ENCODE assay signal across 17 mouse cellular contexts in genomic region chr7:107573856-107574255, GRCm38 (mm10). TPM values are rescaled to one million over a fixed set of nuclear protein-coding genes. Genes with fewer than 3 reads are reported as not detected.
DNase-seq lines count a peak whose midpoint lies in the region; ATAC-seq and TF ChIP-seq lines count a peak whose summit lies in the region.
"Had no signal": no experiment of that assay in that cellular context is flagged by ENCODE, and none has a peak within 500 bp of the region (broad histone marks: within the 10 kb centered on the region; RNA-seq: fewer than 3 reads in every experiment).

No protein-coding gene starts in this region.

- TF ChIP-seq EP300 in heart, postnatal 0 days (IDR thresholded peaks at IDR 0.05; ENCODE audit: low read depth), result no peak
- no peak for TF ChIP-seq EP300 in lung, postnatal 0 days (IDR thresholded peaks at IDR 0.05)
- TF ChIP-seq EP300 in ES-Bruce4 (IDR thresholded peaks at IDR 0.05; ENCODE audit: insufficient read depth, low read depth, low read length), result no peak

- H3K4me2 ChIP-seq in heart, postnatal 0 days (ENCODE audit: low read depth, low read length), result no peak overlapping the region
- no peak overlapping the region for H3K4me2 ChIP-seq in heart, embryonic 11.5 days
- no peak overlapping the region for H3K4me2 ChIP-seq in lung, postnatal 0 days (replicated peaks; ENCODE audit: low read depth, low read length)
- H3K4me2 ChIP-seq in forebrain, embryonic 11.5 days (ENCODE audit: low read depth, low read length, severe bottlenecking), result no peak overlapping the region

- peak; percentile 3; the same call in 1 of the 2 replicates for TF ChIP-seq CTCF in heart, postnatal 0 days (IDR thresholded peaks at IDR 0.05; ENCODE audit: low read depth)
- peak; percentile 45 for TF ChIP-seq CTCF in lung, postnatal 0 days (IDR thresholded peaks at IDR 0.05)
- TF ChIP-seq CTCF in ES-Bruce4 (IDR thresholded peaks at IDR 0.05; ENCODE audit: low read depth, low read length), result peak; percentile 64

- no peak for ATAC-seq in heart, postnatal 0 days (ENCODE audit: insufficient read depth, low read depth)
- ATAC-seq in heart, embryonic 11.5 days (replicated peaks; ENCODE audit: insufficient number of reproducible peaks, low FRiP score, low TSS enrichment), result no peak
- ATAC-seq in lung, postnatal 0 days, result no peak
- peak; percentile 84 for ATAC-seq in megakaryocyte progenitor cell, adult 5-6 weeks (replicated peaks; ENCODE audit: poor library complexity)
- ATAC-seq in forebrain, embryonic 11.5 days (replicated peaks; ENCODE audit: low FRiP score), result no peak
- ATAC-seq: inflammation-experienced regulatory T-cells, adult 6 months had no signal

- no peaks in the 10 kb centered on the region for H3K36me3 ChIP-seq in heart, postnatal 0 days (replicated peaks; ENCODE audit: control insufficient read depth, insufficient read depth, low read length)
- no peaks in the 10 kb centered on the region for H3K36me3 ChIP-seq in heart, embryonic 11.5 days (ENCODE audit: control insufficient read depth, insufficient read depth, low read length)
- H3K36me3 ChIP-seq in lung, postnatal 0 days (ENCODE audit: insufficient read depth, low read length), result no peaks in the 10 kb centered on the region
- H3K36me3 ChIP-seq in ES-Bruce4 (ENCODE audit: control insufficient read depth, insufficient read depth, low read length, poor library complexity, severe bottlenecking), result no peaks in the 10 kb centered on the region
- no peaks in the 10 kb centered on the region for H3K36me3 ChIP-seq in forebrain, embryonic 11.5 days (ENCODE audit: control insufficient read depth, insufficient read depth, low read length)

- H3K4me3 ChIP-seq in heart, postnatal 0 days (ENCODE audit: low read depth, low read length), result no peak overlapping the region
- H3K4me3 ChIP-seq in heart, embryonic 11.5 days (ENCODE audit: low read depth, low read length), result no peak overlapping the region
- H3K4me3 ChIP-seq in lung, postnatal 0 days (ENCODE audit: low read depth, low read length), result no peak overlapping the region
- H3K4me3 ChIP-seq in ES-Bruce4 (ENCODE audit: low read depth, low read length), result no peak overlapping the region
- no peak overlapping the region for H3K4me3 ChIP-seq in forebrain, embryonic 11.5 days (ENCODE audit: low read depth, low read length)
- H3K4me3 ChIP-seq: forebrain, embryonic 10.5 days had no signal

- WGBS in heart, postnatal 0 days, result 62% methylated on average over 2 of the region's 2 CpGs
- WGBS in heart, embryonic 11.5 days (ENCODE audit: insufficient replicate concordance), result 58% methylated on average over 2 of the region's 2 CpGs
- WGBS in lung, postnatal 0 days, result 64% methylated on average over 2 of the region's 2 CpGs
- WGBS in forebrain, embryonic 11.5 days, result 68% methylated on average over 2 of the region's 2 CpGs

- H3K27ac ChIP-seq in heart, postnatal 0 days (ENCODE audit: low read depth), result no peak overlapping the region
- no peak overlapping the region for H3K27ac ChIP-seq in heart, embryonic 11.5 days (ENCODE audit: low read depth, low read length)
- no peak overlapping the region for H3K27ac ChIP-seq in lung, postnatal 0 days (ENCODE audit: low read length)
- no peak overlapping the region for H3K27ac ChIP-seq in ES-Bruce4 (ENCODE audit: insufficient read depth, low read length)
- H3K27ac ChIP-seq in forebrain, embryonic 11.5 days (ENCODE audit: low read depth, low read length), result no peak overlapping the region
- H3K27ac ChIP-seq: forebrain, embryonic 10.5 days had no signal

- no peaks in the 10 kb centered on the region for H3K27me3 ChIP-seq in heart, postnatal 0 days (ENCODE audit: control insufficient read depth, insufficient read depth, low read length)
- H3K27me3 ChIP-seq in heart, embryonic 11.5 days (ENCODE audit: control insufficient read depth, insufficient read depth, low read length), result no peaks in the 10 kb centered on the region
- no peaks in the 10 kb centered on the region for H3K27me3 ChIP-seq in lung, postnatal 0 days (replicated peaks; ENCODE audit: insufficient read depth, low read length)
- H3K27me3 ChIP-seq in ES-Bruce4 (ENCODE audit: control insufficient read depth, insufficient read depth, low read length, poor library complexity, severe bottlenecking), result no peaks in the 10 kb centered on the region
- H3K27me3 ChIP-seq in forebrain, embryonic 11.5 days (ENCODE audit: control insufficient read depth, insufficient read depth, low read length), result no peaks in the 10 kb centered on the region

- no peaks in the 10 kb centered on the region for H3K9me3 ChIP-seq in heart, postnatal 0 days (replicated peaks; ENCODE audit: control insufficient read depth, low read length)
- no peaks in the 10 kb centered on the region for H3K9me3 ChIP-seq in heart, embryonic 11.5 days (replicated peaks; ENCODE audit: control insufficient read depth, low read length)
- no peaks in the 10 kb centered on the region for H3K9me3 ChIP-seq in lung, postnatal 0 days (ENCODE audit: low read length)
- H3K9me3 ChIP-seq in ES-Bruce4 (replicated peaks; ENCODE audit: control insufficient read depth, insufficient read depth, low read length, poor library complexity, severe bottlenecking), result no peaks in the 10 kb centered on the region; the same call in 1 of the 2 replicates
- no peaks in the 10 kb centered on the region for H3K9me3 ChIP-seq in forebrain, embryonic 11.5 days (ENCODE audit: control insufficient read depth, low read length)

- no peaks in the 10 kb centered on the region for H3K4me1 ChIP-seq in heart, postnatal 0 days (ENCODE audit: control insufficient read depth, insufficient read depth)
- H3K4me1 ChIP-seq in heart, embryonic 11.5 days (ENCODE audit: control insufficient read depth, insufficient read depth, low read length), result no peaks in the 10 kb centered on the region
- H3K4me1 ChIP-seq in lung, postnatal 0 days (ENCODE audit: insufficient read depth, low read depth, low read length), result no peaks in the 10 kb centered on the region
- no peaks in the 10 kb centered on the region for H3K4me1 ChIP-seq in ES-Bruce4 (ENCODE audit: control insufficient read depth, insufficient read depth, low read length)
- no peaks in the 10 kb centered on the region for H3K4me1 ChIP-seq in forebrain, embryonic 11.5 days (replicated peaks; ENCODE audit: control insufficient read depth, insufficient read depth, low read length)
- H3K4me1 ChIP-seq: forebrain, embryonic 10.5 days had no signal

- TF ChIP-seq POLR2A in ES-Bruce4 (IDR thresholded peaks at IDR 0.05; ENCODE audit: insufficient read depth, low read length), result no peak

- DNase-seq in heart, postnatal 0 days (ENCODE audit: low spot score), result no peak
- DNase-seq in lung, postnatal 0 days (ENCODE audit: low spot score), result peak; percentile 16
- no peak for DNase-seq in lung, postnatal 14 days
- DNase-seq in cerebellum, adult 8-10 months, result no peak
- no peak for DNase-seq in forebrain, embryonic 11.5 days (ENCODE audit: low spot score)
- DNase-seq: cerebellum, adult 2 months; lung, postnatal 10 days; right cerebral cortex, postnatal 4 days had no signal

- no peak overlapping the region for H3K9ac ChIP-seq in heart, postnatal 0 days (replicated peaks; ENCODE audit: low read depth, low read length)
- H3K9ac ChIP-seq in heart, embryonic 11.5 days (ENCODE audit: low read depth, low read length), result no peak overlapping the region
- H3K9ac ChIP-seq in lung, postnatal 0 days (replicated peaks; ENCODE audit: low read depth), result no peak overlapping the region
- no peak overlapping the region for H3K9ac ChIP-seq in ES-Bruce4 (ENCODE audit: low read depth, poor library complexity, severe bottlenecking)
- H3K9ac ChIP-seq in forebrain, embryonic 11.5 days (ENCODE audit: low read length), result no peak overlapping the region

RNA-seq across cellular contexts. Expression of gene Olfml1, which starts 6.6 kb away (rescaled TPM):
- total RNA-seq in heart, postnatal 0 days (2014; rRNA removed; ENCODE audit: low replicate concordance), result 2.9 and 9.0 TPM in 2 replicates
- polyA plus RNA-seq in heart, postnatal 0 days (2015; fragmentation: Nextera tagmentation; extraction: Ambion mirVana), result 4.7 and 5.1 TPM in 2 replicates
- polyA plus RNA-seq in heart, embryonic 11.5 days (2014; fragmentation: Nextera tagmentation; extraction: Ambion mirVana), result 7.3 and 8.2 TPM in 2 replicates
- polyA plus RNA-seq in lung, postnatal 0 days (2015; fragmentation: Nextera tagmentation; extraction: Ambion mirVana), result 12.2 and 13.3 TPM in 2 replicates
- 1.5 and 3.0 TPM in 2 replicates for polyA plus RNA-seq in ES-Bruce4 (2011; ENCODE audit: insufficient read depth, insufficient read length, low read depth, missing spikeins)
- total RNA-seq in megakaryocyte progenitor cell, adult 5-6 weeks (2015), result not detected in 2 replicates
- 0.41 TPM in 1 of 2 replicates, not detected in the other for total RNA-seq in megakaryocyte progenitor cell, adult 5-6 weeks (2017)
- polyA plus RNA-seq in forebrain, embryonic 11.5 days (2014; fragmentation: Nextera tagmentation; extraction: Ambion mirVana), result 5.6 and 6.9 TPM in 2 replicates
- polyA plus RNA-seq: inflammation-experienced regulatory T-cells, adult 6 months had no signal

RNA-seq across cellular contexts. Expression of gene Ppfibp2, which starts 21.2 kb away (rescaled TPM):
- total RNA-seq in heart, postnatal 0 days (2014; rRNA removed; ENCODE audit: low replicate concordance), result 8.4 and 17.5 TPM in 2 replicates
- polyA plus RNA-seq in heart, postnatal 0 days (2015; fragmentation: Nextera tagmentation; extraction: Ambion mirVana), result 6.6 and 6.8 TPM in 2 replicates
- 6.3 and 7.9 TPM in 2 replicates for polyA plus RNA-seq in heart, embryonic 11.5 days (2014; fragmentation: Nextera tagmentation; extraction: Ambion mirVana)
- polyA plus RNA-seq in lung, postnatal 0 days (2015; fragmentation: Nextera tagmentation; extraction: Ambion mirVana), result 15.8 and 17.5 TPM in 2 replicates
- polyA plus RNA-seq in ES-Bruce4 (2011; ENCODE audit: insufficient read depth, insufficient read length, low read depth, missing spikeins), result 11.7 and 12.4 TPM in 2 replicates
- total RNA-seq in megakaryocyte progenitor cell, adult 5-6 weeks (2015), result 4.8 and 5.0 TPM in 2 replicates
- total RNA-seq in megakaryocyte progenitor cell, adult 5-6 weeks (2017), result 3.3 and 4.7 TPM in 2 replicates
- 3.2 and 4.2 TPM in 2 replicates for polyA plus RNA-seq in forebrain, embryonic 11.5 days (2014; fragmentation: Nextera tagmentation; extraction: Ambion mirVana)

RNA-seq across cellular contexts. Expression of gene 5330417H12Rik, which starts 51.1 kb away (rescaled TPM):
- not detected in 2 replicates for total RNA-seq in heart, postnatal 0 days (2014; rRNA removed; ENCODE audit: low replicate concordance)
- polyA plus RNA-seq in heart, postnatal 0 days (2015; fragmentation: Nextera tagmentation; extraction: Ambion mirVana), result not detected in 2 replicates
- polyA plus RNA-seq in heart, embryonic 11.5 days (2014; fragmentation: Nextera tagmentation; extraction: Ambion mirVana), result not detected in 2 replicates
- not detected in 2 replicates for polyA plus RNA-seq in lung, postnatal 0 days (2015; fragmentation: Nextera tagmentation; extraction: Ambion mirVana)
- polyA plus RNA-seq in ES-Bruce4 (2011; ENCODE audit: insufficient read depth, insufficient read length, low read depth, missing spikeins), result not detected in 2 replicates
- not detected in 2 replicates for total RNA-seq in megakaryocyte progenitor cell, adult 5-6 weeks (2015)
- total RNA-seq in megakaryocyte progenitor cell, adult 5-6 weeks (2017), result not detected in 2 replicates
- not detected in 2 replicates for polyA plus RNA-seq in forebrain, embryonic 11.5 days (2014; fragmentation: Nextera tagmentation; extraction: Ambion mirVana)
- total RNA-seq: gastrocnemius, adult 8-10 months had no signal
- polyA plus RNA-seq: cerebellum, adult 2 months; embryonic facial prominence, embryonic 11.5 days; forebrain, embryonic 10.5 days; heart, embryonic 16.5 days; inflammation-experienced regulatory T-cells, adult 6 months; limb, embryonic 11.5 days had no signal

Comparison
In these comparisons a context has a peak if more than half of its experiments do, and no peak if none do; other contexts are left out.
1. CTCF ChIP-seq: peak in every context shown above with its lines; median percentile 64 in ES-Bruce4; 45 in lung, postnatal 0 days; 3 in heart, postnatal 0 days.